Mouse (Mus musculus): ENCODE data around the gene Efhd1.

DNA sequence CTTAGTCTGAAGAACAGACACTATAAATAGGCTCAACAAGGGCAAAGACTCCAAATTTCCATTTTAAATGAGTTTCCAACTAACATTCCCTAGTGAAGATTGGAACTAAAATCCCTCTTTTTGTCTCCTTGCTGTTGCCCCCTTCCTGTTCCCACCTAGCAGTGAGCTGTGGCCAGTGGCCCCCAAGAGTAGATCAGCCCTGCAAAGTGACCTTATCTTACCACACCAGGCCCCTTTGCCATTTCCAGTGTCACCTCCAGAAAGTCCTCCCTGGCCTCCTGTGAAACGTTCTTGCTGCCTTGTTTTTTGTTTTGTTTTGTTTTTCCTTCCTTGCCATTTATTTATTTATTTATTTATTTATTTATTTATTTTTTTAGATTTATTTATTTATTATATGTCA is 18.7 kb upstream of the Efhd1 start:
- TF ChIP-seq CTCF (IDR thresholded peaks at IDR 0.05; ENCODE audit: borderline replicate concordance, insufficient read depth, low read length) (no peak), POLR2A (IDR thresholded peaks at IDR 0.05; ENCODE audit: low read depth, low read length) (no peak)
